Mouse (Mus musculus): Measurements from ENCODE around the gene Setd4. TPM values are rescaled to one million over a fixed set of nuclear protein-coding genes. Genes with fewer than 3 reads are reported as not detected.

Gene Setd4
- polyA plus RNA-seq, 1 experiment from 2014 or later = 16.0 TPM

GRCm38 (mm10) chr16:93572383-93572782 is 31.5 kb downstream of the Setd4 start:
- Histone ChIP-seq H3K9ac (no peak overlapping the region), H3K36me3 (no peaks in the 10 kb centered on the region)

GRCm38 (mm10) chr16:93558499-93558898 is 45.4 kb downstream of the Setd4 start:
- Histone ChIP-seq H3K9ac (no peak overlapping the region), H3K27me3 (peaks cover 6% of the 10 kb centered on the region), H3K9me3 (no peaks in the 10 kb centered on the region), H3K4me2 (no peak overlapping the region), H3K4me3 (no peak overlapping the region), H3K27ac (replicated peaks) (no peak overlapping the region), H3K36me3 (no peaks in the 10 kb centered on the region), H3K4me1 (replicated peaks) (no peaks in the 10 kb centered on the region)
- no peak for ATAC-seq (ENCODE audit: low read depth)
- WGBS = 11% methylated on average over 12 of the region's 12 CpGs

More at GRCm38 (mm10) chr16:93572383-93572782, 31.5 kb downstream of the Setd4 start:
- Histone ChIP-seq H3K27ac (replicated peaks) (no peak overlapping the region), H3K4me2 (no peak overlapping the region), H3K4me1 (replicated peaks) (no peaks in the 10 kb centered on the region), H3K4me3 (no peak overlapping the region), H3K9me3 (no peaks in the 10 kb centered on the region), H3K27me3 (no peaks in the 10 kb centered on the region)
- ATAC-seq (ENCODE audit: low read depth) = no peak
- 94% methylated on average over 6 of the region's 6 CpGs for WGBS

GRCm38 (mm10) chr16:93557646-93558045 is 46.2 kb downstream of the Setd4 start:
- Histone ChIP-seq H3K36me3 (no peaks in the 10 kb centered on the region), H3K4me2 (no peak overlapping the region)

GRCm38 (mm10) chr16:93552686-93553513 is 51.0 kb downstream of the Setd4 start:
- no peak for ATAC-seq (ENCODE audit: low read depth)
- Histone ChIP-seq H3K9ac (no peak overlapping the region), H3K36me3 (no peaks in the 10 kb centered on the region), H3K27ac (replicated peaks) (no peak overlapping the region), H3K4me1 (replicated peaks) (no peaks in the 10 kb centered on the region; the same call in 1 of the 2 replicates), H3K4me2 (no peak overlapping the region), H3K9me3 (no peaks in the 10 kb centered on the region), H3K4me3 (no peak overlapping the region), H3K27me3 (peaks cover 6% of the 10 kb centered on the region)
- WGBS = 90% methylated on average over 12 of the region's 12 CpGs

More at GRCm38 (mm10) chr16:93557646-93558045, 46.2 kb downstream of the Setd4 start:
- no peak for ATAC-seq (ENCODE audit: low read depth)
- WGBS = 71% methylated on average over 8 of the region's 8 CpGs
- Histone ChIP-seq H3K4me1 (replicated peaks) (no peaks in the 10 kb centered on the region), H3K9ac (no peak overlapping the region), H3K4me3 (no peak overlapping the region), H3K9me3 (no peaks in the 10 kb centered on the region), H3K27ac (replicated peaks) (no peak overlapping the region), H3K27me3 (peaks cover 6% of the 10 kb centered on the region)

GRCm38 (mm10) chr16:93549287-93549686 is 54.6 kb downstream of the Setd4 start:
- Histone ChIP-seq H3K9ac (no peak overlapping the region), H3K27me3 (no peaks in the 10 kb centered on the region), H3K36me3 (no peaks in the 10 kb centered on the region), H3K4me3 (no peak overlapping the region), H3K9me3 (no peaks in the 10 kb centered on the region), H3K4me1 (replicated peaks) (no peaks in the 10 kb centered on the region; the same call in 1 of the 2 replicates), H3K27ac (replicated peaks) (no peak overlapping the region), H3K4me2 (no peak overlapping the region)
- ATAC-seq (ENCODE audit: low read depth) = no peak
- WGBS = 54% methylated on average over 10 of the region's 10 CpGs

- H3K4me1 ChIP-seq (replicated peaks) = no peaks in the 10 kb centered on the region; the same call in 1 of the 2 replicates
- no peaks in the 10 kb centered on the region for H3K9me3 ChIP-seq
- H3K4me3 ChIP-seq = no peak overlapping the region
- H3K9ac ChIP-seq = no peak overlapping the region
- no peak overlapping the region for H3K27ac ChIP-seq (replicated peaks)
- no peaks in the 10 kb centered on the region for H3K36me3 ChIP-seq
- no peak for ATAC-seq (ENCODE audit: low read depth)
- WGBS = 78% methylated on average over 2 of the region's 2 CpGs
- H3K27me3 ChIP-seq = 0 out of 2 replicates have a peak, but pooled peaks cover 3% of the 10 kb centered on the region
- H3K4me2 ChIP-seq = no peak overlapping the region
These were observed 55.8 kb downstream of the Setd4 start for GRCm38 (mm10) chr16:93548045-93548444.

- Histone ChIP-seq H3K9ac (no peak overlapping the region), H3K4me3 (no peak overlapping the region)
- 71% methylated on average over 3 of the region's 3 CpGs for WGBS
These were observed 56.7 kb downstream of the Setd4 start for GRCm38 (mm10) chr16:93547122-93547521.

GRCm38 (mm10) chr16:93546354-93546965 is 57.4 kb downstream of the Setd4 start:
- 0 out of 2 replicates have a peak, but pooled peaks cover 3% of the 10 kb centered on the region for H3K27me3 ChIP-seq

More at GRCm38 (mm10) chr16:93547122-93547521, 56.7 kb downstream of the Setd4 start:
- H3K9me3 ChIP-seq = no peaks in the 10 kb centered on the region
- no peak for ATAC-seq (ENCODE audit: low read depth)
- peaks cover 3% of the 10 kb centered on the region; the same call in 1 of the 2 replicates for H3K4me1 ChIP-seq (replicated peaks)
- no peak overlapping the region for H3K27ac ChIP-seq (replicated peaks)
- H3K4me2 ChIP-seq = no peak overlapping the region
- H3K27me3 ChIP-seq = 0 out of 2 replicates have a peak, but pooled peaks cover 3% of the 10 kb centered on the region
- H3K36me3 ChIP-seq = no peaks in the 10 kb centered on the region

GRCm38 (mm10) chr16:93544931-93545330 is 58.9 kb downstream of the Setd4 start:
- no peak overlapping the region for H3K27ac ChIP-seq (replicated peaks)
- 89% methylated on average over 4 of the region's 4 CpGs for WGBS
- no peak for ATAC-seq (ENCODE audit: low read depth)
- no peaks in the 10 kb centered on the region for H3K9me3 ChIP-seq
- no peaks in the 10 kb centered on the region for H3K36me3 ChIP-seq
- 0 out of 2 replicates have a peak, but pooled peaks cover 3% of the 10 kb centered on the region for H3K27me3 ChIP-seq
- H3K4me2 ChIP-seq = no peak overlapping the region
- no peak overlapping the region for H3K9ac ChIP-seq
- peaks cover 6% of the 10 kb centered on the region; the same call in 1 of the 2 replicates for H3K4me1 ChIP-seq (replicated peaks)
- no peak overlapping the region for H3K4me3 ChIP-seq

More at GRCm38 (mm10) chr16:93546354-93546965, 57.4 kb downstream of the Setd4 start:
- Histone ChIP-seq H3K9me3 (no peaks in the 10 kb centered on the region), H3K4me1 (replicated peaks) (peaks cover 6% of the 10 kb centered on the region; the same call in 1 of the 2 replicates), H3K4me3 (no peak overlapping the region), H3K36me3 (no peaks in the 10 kb centered on the region), H3K4me2 (no peak overlapping the region), H3K9ac (no peak overlapping the region), H3K27ac (replicated peaks) (no peak overlapping the region)
- WGBS = 63% methylated on average over 12 of the region's 12 CpGs
- no peak for ATAC-seq (ENCODE audit: low read depth)

GRCm38 (mm10) chr16:93543704-93544103 is 60.2 kb downstream of the Setd4 start:
- H3K4me1 ChIP-seq (replicated peaks) = 0 out of 2 replicates have a peak, but pooled peaks cover 6% of the 10 kb centered on the region
- no peak overlapping the region for H3K4me3 ChIP-seq
- H3K27ac ChIP-seq (replicated peaks) = no peak overlapping the region
- 0 out of 2 replicates have a peak, but pooled peaks cover 3% of the 10 kb centered on the region for H3K27me3 ChIP-seq
- WGBS = 2% methylated on average over 8 of the region's 8 CpGs
- peak; percentile 67 for ATAC-seq (ENCODE audit: low read depth)
- H3K9ac ChIP-seq = no peak overlapping the region
- H3K9me3 ChIP-seq = no peaks in the 10 kb centered on the region
- H3K36me3 ChIP-seq = no peaks in the 10 kb centered on the region
- H3K4me2 ChIP-seq = no peak overlapping the region

GRCm38 (mm10) chr16:93539891-93540290 is 64.0 kb downstream of the Setd4 start:
- Histone ChIP-seq H3K36me3 (no peaks in the 10 kb centered on the region), H3K4me1 (replicated peaks) (0 out of 2 replicates have a peak, but pooled peaks cover 6% of the 10 kb centered on the region), H3K9ac (no peak overlapping the region), H3K4me3 (no peak overlapping the region), H3K27ac (replicated peaks) (no peak overlapping the region), H3K4me2 (no peak overlapping the region), H3K9me3 (no peaks in the 10 kb centered on the region), H3K27me3 (0 out of 2 replicates have a peak, but pooled peaks cover 3% of the 10 kb centered on the region)
- no peak for ATAC-seq (ENCODE audit: low read depth)
- WGBS = 82% methylated on average over 3 of the region's 3 CpGs
